8 mouse cellular contexts compared by ENCODE assay signal in the genomic region with DNA sequence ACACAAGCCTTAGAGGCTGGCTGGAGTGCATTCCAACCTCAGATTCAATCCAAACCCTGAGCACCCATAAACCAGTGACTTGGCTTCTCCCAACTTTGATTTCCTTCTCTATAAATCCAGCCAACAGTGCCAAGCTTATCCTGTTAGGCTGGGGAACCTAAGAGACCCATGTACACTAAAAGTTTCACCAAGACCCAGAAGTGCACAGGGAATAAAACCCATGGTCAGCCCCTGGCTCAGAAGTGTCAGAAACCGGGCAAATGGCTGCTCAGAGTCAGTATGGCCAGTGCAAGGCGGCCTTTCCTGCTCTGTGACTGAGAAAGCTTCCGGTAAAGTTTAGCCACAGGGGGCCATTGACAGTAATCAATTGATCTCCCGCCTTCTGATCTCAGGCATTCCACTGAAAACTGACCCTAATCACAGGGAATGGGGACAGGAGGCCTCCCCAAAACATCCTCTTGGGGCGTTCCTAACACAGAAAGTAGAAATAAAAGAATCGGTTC. TPM values are rescaled to one million over a fixed set of nuclear protein-coding genes. Genes with fewer than 3 reads are reported as not detected.
DNase-seq lines count a peak whose midpoint lies in the region; ATAC-seq lines count a peak whose summit lies in the region.

No protein-coding gene starts in this region.

- ATAC-seq in heart, embryonic 11.5 days (replicated peaks; ENCODE audit: insufficient number of reproducible peaks, low FRiP score, low TSS enrichment): no peak
- no peak for ATAC-seq in hindbrain, embryonic 13.5 days (ENCODE audit: low FRiP score)

- peak overlapping the region; percentile 87 for H3K9ac ChIP-seq in heart, embryonic 11.5 days (ENCODE audit: low read depth, low read length)
- H3K9ac ChIP-seq in hindbrain, embryonic 13.5 days: peak overlapping the region; percentile 43; the same call in 1 of the 2 replicates

- no peaks in the 10 kb centered on the region for H3K27me3 ChIP-seq in heart, embryonic 11.5 days (ENCODE audit: control insufficient read depth, insufficient read depth, low read length)
- H3K27me3 ChIP-seq in hindbrain, embryonic 13.5 days: peaks cover 28% of the 10 kb centered on the region
- H3K27me3 ChIP-seq in midbrain, embryonic 10.5 days (ENCODE audit: low read depth, poor library complexity, severe bottlenecking): peaks cover 23% of the 10 kb centered on the region

- H3K4me3 ChIP-seq in heart, embryonic 11.5 days (ENCODE audit: low read depth, low read length): peak overlapping the region; percentile 79
- H3K4me3 ChIP-seq in hindbrain, embryonic 13.5 days: peak overlapping the region; percentile 56
- H3K4me3 ChIP-seq in midbrain, embryonic 10.5 days: peak overlapping the region; percentile 73

- peak overlapping the region; percentile 91 for H3K4me2 ChIP-seq in heart, embryonic 11.5 days
- H3K4me2 ChIP-seq in hindbrain, embryonic 13.5 days: peak overlapping the region; percentile 96

- no peaks in the 10 kb centered on the region for H3K9me3 ChIP-seq in heart, embryonic 11.5 days (replicated peaks; ENCODE audit: control insufficient read depth, low read length)
- H3K9me3 ChIP-seq in hindbrain, embryonic 13.5 days: no peaks in the 10 kb centered on the region
- H3K9me3 ChIP-seq in midbrain, embryonic 10.5 days (replicated peaks): no peaks in the 10 kb centered on the region

- peaks cover 23% of the 10 kb centered on the region for H3K4me1 ChIP-seq in heart, embryonic 11.5 days (ENCODE audit: control insufficient read depth, insufficient read depth, low read length)
- peaks cover 24% of the 10 kb centered on the region for H3K4me1 ChIP-seq in hindbrain, embryonic 13.5 days (replicated peaks)
- peaks cover 42% of the 10 kb centered on the region for H3K4me1 ChIP-seq in midbrain, embryonic 10.5 days

- WGBS in heart, embryonic 11.5 days (ENCODE audit: insufficient replicate concordance): 13% methylated on average over 6 of the region's 6 CpGs
- 26% methylated on average over 6 of the region's 6 CpGs for WGBS in hindbrain, embryonic 13.5 days
- WGBS in midbrain, embryonic 10.5 days: 15% methylated on average over 6 of the region's 6 CpGs

- no peak for DNase-seq in heart, adult 9 months (ENCODE audit: low spot score in 2 of 2)
- DNase-seq in R1 (ENCODE audit: low read depth, low spot score): peak; percentile 48
- DNase-seq in midbrain, embryonic 10.5 days (ENCODE audit: low spot score): no peak
- no peak for DNase-seq in yolk sac, embryonic 10.5 days (ENCODE audit: low spot score)
- DNase-seq in ovary, postnatal 10 days (ENCODE audit: low spot score): no peak
- no peak for DNase-seq in layer of hippocampus, adult 9-10 months (ENCODE audit: low spot score)

- H3K36me3 ChIP-seq in heart, embryonic 11.5 days (ENCODE audit: control insufficient read depth, insufficient read depth, low read length): no peaks in the 10 kb centered on the region
- no peaks in the 10 kb centered on the region for H3K36me3 ChIP-seq in hindbrain, embryonic 13.5 days
- H3K36me3 ChIP-seq in midbrain, embryonic 10.5 days: no peaks in the 10 kb centered on the region

- peak overlapping the region; percentile 88 for H3K27ac ChIP-seq in heart, embryonic 11.5 days (ENCODE audit: low read depth, low read length)
- no peak overlapping the region for H3K27ac ChIP-seq in hindbrain, embryonic 13.5 days
- no peak overlapping the region for H3K27ac ChIP-seq in midbrain, embryonic 10.5 days (replicated peaks)

RNA-seq across cellular contexts. Expression of a gene that starts 2.6 kb away (rescaled TPM):
- polyA plus RNA-seq in heart, embryonic 11.5 days (2014; fragmentation: Nextera tagmentation; extraction: Ambion mirVana): 38.1 and 42.1 TPM in 2 replicates
- polyA plus RNA-seq in hindbrain, embryonic 13.5 days (2015; fragmentation: Nextera tagmentation; extraction: Ambion mirVana): 6.2 and 6.3 TPM in 2 replicates
- 5.0 and 6.0 TPM in 2 replicates for polyA plus RNA-seq in midbrain, embryonic 10.5 days (2016; fragmentation: Nextera tagmentation; extraction: Ambion mirVana)
